Mouse (Mus musculus) Patski (cell line): ENCODE measurements around the gene Shroom3. TPM values are rescaled to one million over a fixed set of nuclear protein-coding genes. Genes with fewer than 3 reads are reported as not detected.

Source experiments
- ATAC-seq: fragments of 100-300 bp; one replicate; pipeline ENCODE4 v1.8.0; 2021
- CTCF ChIA-PET: fragments of 350-600 bp; sonication (Branson Sonifier 250); formaldehyde crosslinking; loops from one replicate; lab custom pipeline; 2022; ENCODE audit warnings: inconsistent platforms; lab: Charles Lee
- POLR2A ChIA-PET: fragments of 350-600 bp; sonication (Branson Sonifier 250); formaldehyde crosslinking; loops from one replicate; lab custom pipeline; 2022; ENCODE audit warnings: antibody characterized with exemption, inconsistent platforms; lab: Charles Lee
- DNase-seq: peaks from one replicate; pipeline ENCODE4 v3.0.0-alpha.2; 2011; ENCODE audit warnings: low read depth, low spot score
- H3K27me3 ChIP-seq: fragments of 371-371 bp; one replicate; pipeline ENCODE4 v1.5.1; 2021
- CTCF ChIP-seq: fragments of 100-300 bp; IDR thresholded peaks from one replicate; pipeline ENCODE4 v1.5.1; 2021
- in situ Hi-C: fragments of 300-500 bp; cut with MboI; formaldehyde crosslinking; loops from 3 replicates; pipeline ENCODE4 v1.11.1; 2018; ENCODE audit warnings: low pct_unique_long_range_greater_than_20kb, mixed read lengths
- polyA plus RNA-seq: library from polyadenylated mRNA; unstranded; gene quantifications from one replicate; pipeline ENCODE4 v1.2.3, GENCODE M21; 2021

Gene Shroom3
- 206 TPM for polyA plus RNA-seq

GRCm38 (mm10) chr5:92683351-92683807 is at the start of gene Shroom3:
Gene Shroom3 (plus strand): TSS chr5:92683435.
- ATAC-seq (peak; percentile 57), DNase-seq (no peak)
- no peaks in the 10 kb centered on the region for H3K27me3 ChIP-seq
- in situ Hi-C loops = loop anchor here (5.0 to 10.0 kb wide), 3 partner anchors 44 to 581 kb away; partner anchors contain the start of gene Ccng2
- ChIA-PET POLR2A (interaction anchor here (0.5 to 2.3 kb wide), 7 partner anchors 15 to 358 kb away, joined by 3 to 13 read pairs (median 3); no protein-coding TSS in a partner anchor), CTCF (interaction anchor here (0.7 to 6.0 kb wide), 10 partner anchors 9 to 231 kb away, joined by 3 to 51 read pairs (median 6); no protein-coding TSS in a partner anchor)
- no peak for TF ChIP-seq CTCF

- H3K27me3 ChIP-seq = peaks cover 6% of the 10 kb centered on the region
- ChIA-PET POLR2A (no interaction called here), CTCF (interaction anchor here (1.1 to 1.2 kb wide), 2 partner anchors 20 to 23 kb away, joined by 3 read pairs; no protein-coding TSS in a partner anchor)
- TF ChIP-seq CTCF = peak; percentile 17
- in situ Hi-C loops = no loop called here
- no peak for ATAC-seq
- DNase-seq = no peak
Measured at GRCm38 (mm10) chr5:92633526-92633925, 49.7 kb upstream of the Shroom3 start.

GRCm38 (mm10) chr5:92634916-92635315 is 48.3 kb upstream of the Shroom3 start:
- H3K27me3 ChIP-seq = peaks cover 6% of the 10 kb centered on the region
- ATAC-seq (no peak), DNase-seq (no peak)
- TF ChIP-seq CTCF = no peak
- in situ Hi-C loops = no loop called here
- ChIA-PET CTCF (no interaction called here), POLR2A (no interaction called here)

- in situ Hi-C loops = no loop called here
- DNase-seq = no peak
- ChIA-PET POLR2A (no interaction called here), CTCF (no interaction called here)
- TF ChIP-seq CTCF = no peak
- no peak for ATAC-seq
- peaks cover 6% of the 10 kb centered on the region for H3K27me3 ChIP-seq
Measured at GRCm38 (mm10) chr5:92635891-92636290, 47.3 kb upstream of the Shroom3 start.

- POLR2A ChIA-PET = no interaction called here
- CTCF ChIA-PET = no interaction called here
- in situ Hi-C loops = no loop called here
Measured at GRCm38 (mm10) chr5:92640861-92641260, 42.4 kb upstream of the Shroom3 start.

GRCm38 (mm10) chr5:92656256-92656655 is 27.0 kb upstream of the Shroom3 start:
- TF ChIP-seq CTCF = peak; percentile 84
- ChIA-PET POLR2A (no interaction called here), CTCF (interaction anchor here (0.8 to 4.9 kb wide), 10 partner anchors 8 to 202 kb away, joined by 3 to 26 read pairs (median 6); partner anchors contain the start of gene Scarb2)
- H3K27me3 ChIP-seq = peaks cover 19% of the 10 kb centered on the region
- ATAC-seq (no peak), DNase-seq (peak; percentile 20)
- in situ Hi-C loops = loop anchor here (5.0 kb wide), 1 partner anchor 194 kb away; no protein-coding TSS in a partner anchor

More at GRCm38 (mm10) chr5:92640861-92641260, 42.4 kb upstream of the Shroom3 start:
- H3K27me3 ChIP-seq = peaks cover 6% of the 10 kb centered on the region
- no peak for TF ChIP-seq CTCF
- ATAC-seq = no peak
- no peak for DNase-seq

- ChIA-PET CTCF (interaction anchor here (2.2 kb wide), 1 partner anchor 9 kb away, joined by 7 read pairs; no protein-coding TSS in a partner anchor), POLR2A (no interaction called here)
- no peak for ATAC-seq
- in situ Hi-C loops = loop anchor here (5.0 kb wide), 1 partner anchor 157 kb away; the partner anchor contains the start of gene Scarb2
- DNase-seq = no peak
- H3K27me3 ChIP-seq = peaks cover 7% of the 10 kb centered on the region
- no peak for TF ChIP-seq CTCF
Measured at GRCm38 (mm10) chr5:92664321-92664720, 18.9 kb upstream of the Shroom3 start.

- ChIA-PET CTCF (interaction anchor here (0.8 to 3.3 kb wide), 2 partner anchors 10 to 61 kb away, joined by 3 to 14 read pairs; no protein-coding TSS in a partner anchor), POLR2A (no interaction called here)
- H3K27me3 ChIP-seq = peaks cover 7% of the 10 kb centered on the region
- in situ Hi-C loops = no loop called here
- TF ChIP-seq CTCF = no peak
- ATAC-seq (no peak), DNase-seq (no peak)
Measured at GRCm38 (mm10) chr5:92666860-92667259, 16.4 kb upstream of the Shroom3 start.

GRCm38 (mm10) chr5:92674859-92675573 is 8.2 kb upstream of the Shroom3 start, which contains the start of gene Ccdc158:
Gene Ccdc158 (minus strand): TSS chr5:92675271.
- DNase-seq (no peak), ATAC-seq (peak; percentile 58)
- in situ Hi-C loops = loop anchor here (10.0 kb wide), 1 partner anchor 420 kb away; the partner anchor contains the start of gene Sept11
- CTCF ChIA-PET = interaction anchor here (1.0 kb wide), 1 partner anchor 53 kb away, joined by 4 read pairs; no protein-coding TSS in a partner anchor
- no peak for TF ChIP-seq CTCF
- H3K27me3 ChIP-seq = no peaks in the 10 kb centered on the region
- POLR2A ChIA-PET = interaction anchor here (0.5 kb wide), 1 partner anchor 68 kb away, joined by 3 read pairs; no protein-coding TSS in a partner anchor

GRCm38 (mm10) chr5:92675574-92675920 is 7.7 kb upstream of the Shroom3 start:
- ChIA-PET POLR2A (interaction anchor here (0.5 kb wide), 1 partner anchor 69 kb away, joined by 3 read pairs; no protein-coding TSS in a partner anchor), CTCF (interaction anchor here (1.0 kb wide), 1 partner anchor 53 kb away, joined by 4 read pairs; no protein-coding TSS in a partner anchor)
- no peak for DNase-seq
- ATAC-seq = no peak
- TF ChIP-seq CTCF = no peak
- H3K27me3 ChIP-seq = no peaks in the 10 kb centered on the region
- in situ Hi-C loops = loop anchor here (10.0 kb wide), 1 partner anchor 419 kb away; the partner anchor contains the start of gene Sept11
